Mouse (Mus musculus): ENCODE measurements around the gene Map1lc3a.

DNA sequence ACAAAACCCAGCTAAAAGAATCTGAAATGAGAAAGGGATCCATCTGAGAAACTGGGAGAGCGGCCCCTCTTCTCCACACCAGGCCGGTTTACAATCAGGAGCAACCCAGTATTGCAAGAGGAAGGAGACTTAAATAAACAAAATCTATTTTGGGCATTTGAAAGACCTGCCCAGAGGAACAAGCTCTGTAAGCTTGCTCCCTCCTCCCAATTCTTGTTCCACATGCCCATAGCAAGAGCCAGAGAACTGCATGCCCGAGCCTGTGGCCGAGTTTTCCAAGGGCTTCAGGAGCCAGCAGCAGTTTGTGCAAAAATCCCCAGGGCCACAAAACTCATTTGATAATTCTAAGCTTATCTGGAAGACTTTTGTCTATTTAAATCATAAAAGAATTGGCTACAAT lies 23.5 kb downstream of the Map1lc3a start:
- TF ChIP-seq POLR2A (IDR thresholded peaks at IDR 0.05; ENCODE audit: insufficient read depth, low read length), result no peak
- no peak for TF ChIP-seq CTCF (IDR thresholded peaks at IDR 0.05; ENCODE audit: low read depth, low read length)
